Mouse (Mus musculus) left cerebral cortex, postnatal 4 days (tissue): ENCODE results near the gene Sytl3. TPM values are rescaled to one million over a fixed set of nuclear protein-coding genes. Genes with fewer than 3 reads are reported as not detected.
"Not testable (repeated sequence)": the region's sequence is repeated elsewhere in the genome, so short reads cannot be mapped to it uniquely, and the experiment has no call there.

Experiments used
- DNase-seq: peaks from one replicate; pipeline ENCODE4 v3.0.0-alpha.2; 2022
- intact Hi-C: fragments of 180-260 bp; cut with DNase I; formaldehyde crosslinking; loops from one replicate; pipeline ENCODE4 v1.15.1; 2025
- total RNA-seq, 2 experiments: library from RNA; stranded (reverse); gene quantifications; 2 replicates each; pipeline ENCODE4 v1.2.3; 2021

Gene Sytl3
- total RNA-seq, 2 experiments from 2014 or later: 0.68 to 1.2 TPM

- intact Hi-C loops, DNase-seq: not testable (repeated sequence)
Observed at GRCm38 (mm10) chr17:6644673-6645072, 14.2 kb upstream of the Sytl3 start.

- intact Hi-C loops, DNase-seq: not testable (repeated sequence)
Observed at GRCm38 (mm10) chr17:6645668-6646067, 13.2 kb upstream of the Sytl3 start.

- intact Hi-C loops, DNase-seq: not testable (repeated sequence)
Observed at GRCm38 (mm10) chr17:6646841-6647240, 12.1 kb upstream of the Sytl3 start.

- DNase-seq, intact Hi-C loops: not testable (repeated sequence)
Observed at GRCm38 (mm10) chr17:6647452-6647851, 11.4 kb upstream of the Sytl3 start.

- DNase-seq, intact Hi-C loops: not testable (repeated sequence)
Observed at GRCm38 (mm10) chr17:6650904-6651565, 7.9 kb upstream of the Sytl3 start.

GRCm38 (mm10) chr17:6653341-6653946 is 5.4 kb upstream of the Sytl3 start:
- DNase-seq, intact Hi-C loops: not testable (repeated sequence)

- peak; percentile 80 for DNase-seq
- intact Hi-C loops: not testable (repeated sequence)
Observed at GRCm38 (mm10) chr17:6655087-6655511, 3.8 kb upstream of the Sytl3 start.

GRCm38 (mm10) chr17:6655567-6656281 is 3.2 kb upstream of the Sytl3 start, which contains the start of gene Dynlt1f:
Gene Dynlt1f (minus strand): TSS chr17:6655900.
- intact Hi-C loops: not testable (repeated sequence)

GRCm38 (mm10) chr17:6656471-6656870 is 2.4 kb upstream of the Sytl3 start:
- intact Hi-C loops, DNase-seq: not testable (repeated sequence)

More at GRCm38 (mm10) chr17:6655567-6656281, 3.2 kb upstream of the Sytl3 start, which contains the start of gene Dynlt1f:
- DNase-seq: peak; percentile 58

- intact Hi-C loops, DNase-seq: not testable (repeated sequence)
Observed at GRCm38 (mm10) chr17:6660589-6660988, 1.7 kb downstream of the Sytl3 start.

- DNase-seq, intact Hi-C loops: not testable (repeated sequence)
Observed at GRCm38 (mm10) chr17:6661093-6661816, 2.4 kb downstream of the Sytl3 start.

- not testable (repeated sequence) for DNase-seq
Observed at GRCm38 (mm10) chr17:6662840-6663239, 3.9 kb downstream of the Sytl3 start.

GRCm38 (mm10) chr17:6665389-6665788 is 6.5 kb downstream of the Sytl3 start:
- intact Hi-C loops, DNase-seq: not testable (repeated sequence)

More at GRCm38 (mm10) chr17:6662840-6663239, 3.9 kb downstream of the Sytl3 start:
- intact Hi-C loops: not testable (repeated sequence)

GRCm38 (mm10) chr17:6668522-6668921 is 9.6 kb downstream of the Sytl3 start:
- intact Hi-C loops, DNase-seq: not testable (repeated sequence)

- DNase-seq, intact Hi-C loops: not testable (repeated sequence)
Observed at GRCm38 (mm10) chr17:6674297-6674696, 15.4 kb downstream of the Sytl3 start.

GRCm38 (mm10) chr17:6678063-6678462 is 19.2 kb downstream of the Sytl3 start:
- DNase-seq, intact Hi-C loops: not testable (repeated sequence)

GRCm38 (mm10) chr17:6681721-6682120 is 22.8 kb downstream of the Sytl3 start:
- intact Hi-C loops, DNase-seq: not testable (repeated sequence)

- DNase-seq: not testable (repeated sequence)
Observed at GRCm38 (mm10) chr17:6683702-6684101, 24.8 kb downstream of the Sytl3 start.

GRCm38 (mm10) chr17:6684464-6685287 is 25.8 kb downstream of the Sytl3 start:
- DNase-seq, intact Hi-C loops: not testable (repeated sequence)

More at GRCm38 (mm10) chr17:6683702-6684101, 24.8 kb downstream of the Sytl3 start:
- intact Hi-C loops: not testable (repeated sequence)
